Mouse (Mus musculus) liver, embryonic 13.5 days (tissue): ENCODE results near the gene Xlr3a. TPM values are rescaled to one million over a fixed set of nuclear protein-coding genes. Genes with fewer than 3 reads are reported as not detected.
A peak's percentile ranks its signal among the peaks of the same experiment; 100 is the strongest.

Experiments used
- ATAC-seq: fragments of 200-750 bp; cut with Nextera tagmentation; 2 replicates; pipeline ENCODE4 v1.8.0; 2017; ENCODE audit warnings: low read depth, mild to moderate bottlenecking, moderate number of reproducible peaks, moderate library complexity
- DNase-seq: peaks from one replicate; pipeline ENCODE4 v3.0.0; 2022
- H3K27ac ChIP-seq: fragments of 300-500 bp; sonication (generic); 2 replicates; pipeline ENCODE4 v1.5.1; 2015; ENCODE audit warnings: moderate library complexity, mild to moderate bottlenecking, inconsistent platforms
- H3K27me3 ChIP-seq: fragments of 300-500 bp; sonication (generic); 2 replicates; pipeline ENCODE4 v1.6.1; 2015; ENCODE audit warnings: mild to moderate bottlenecking, inconsistent platforms
- H3K36me3 ChIP-seq: fragments of 300-500 bp; sonication (generic); 2 replicates; pipeline ENCODE4 v1.6.1; 2015; ENCODE audit warnings: mild to moderate bottlenecking, inconsistent platforms
- H3K4me1 ChIP-seq: fragments of 300-500 bp; sonication (generic); replicated peaks from 2 replicates; pipeline ENCODE4 v1.6.1; 2015; ENCODE audit warnings: inconsistent platforms
- H3K4me2 ChIP-seq: fragments of 300-500 bp; sonication (generic); 2 replicates; pipeline ENCODE4 v1.6.1; 2015; ENCODE audit warnings: inconsistent platforms, mild to moderate bottlenecking, moderate library complexity
- H3K4me3 ChIP-seq: fragments of 300-500 bp; sonication (generic); replicated peaks from 2 replicates; pipeline ENCODE4 v1.5.1; 2015; ENCODE audit warnings: mild to moderate bottlenecking, inconsistent platforms
- H3K9ac ChIP-seq: fragments of 300-500 bp; sonication (generic); 2 replicates; pipeline ENCODE4 v1.6.1; 2015; ENCODE audit warnings: mild to moderate bottlenecking, inconsistent platforms
- H3K9me3 ChIP-seq: fragments of 300-500 bp; sonication (generic); replicated peaks from 2 replicates; pipeline ENCODE4 v1.6.1; 2016; ENCODE audit warnings: inconsistent platforms
- WGBS: fragments of 180-500 bp; shearing (Covaris S2); methylation state at CpG from one replicate; pipeline ENCODE4 v1.1.7; 2015; ENCODE audit not compliant: insufficient replicate concordance; 5-methylcytosine and 5-hydroxymethylcytosine counted together
- polyA plus RNA-seq: library from polyadenylated mRNA; unstranded; fragments of >200 nt; fragmentation: Nextera tagmentation; extraction: Ambion mirVana; gene quantifications from 2 replicates; pipeline ENCODE4 v1.2.1, GENCODE M21; 2015

The Xlr3a gene
- polyA plus RNA-seq, 1 experiment from 2014 or later = 1.3 TPM

GRCm38 (mm10) chrX:73053860-73054563 lies 42.9 kb downstream of the Xlr3a start:
- Histone ChIP-seq H3K9me3 (no peaks in the 10 kb centered on the region), H3K36me3 (no peaks in the 10 kb centered on the region), H3K4me3 (no peak overlapping the region), H3K4me2 (peak overlapping the region; percentile 30; the same call in 1 of the 2 replicates), H3K9ac (no peak overlapping the region), H3K4me1 (no peaks in the 10 kb centered on the region), H3K27me3 (no peaks in the 10 kb centered on the region), H3K27ac (no peak overlapping the region)
- peak; percentile 70 for DNase-seq
- peak; percentile 84 for ATAC-seq
- WGBS = 16% methylated on average over 14 of the region's 14 CpGs

GRCm38 (mm10) chrX:73039666-73040065 lies 57.2 kb downstream of the Xlr3a start:
- no peak for ATAC-seq
- Histone ChIP-seq H3K4me1 (no peaks in the 10 kb centered on the region), H3K4me2 (no peak overlapping the region), H3K9ac (no peak overlapping the region), H3K4me3 (no peak overlapping the region), H3K27ac (no peak overlapping the region), H3K9me3 (no peaks in the 10 kb centered on the region), H3K27me3 (no peaks in the 10 kb centered on the region), H3K36me3 (no peaks in the 10 kb centered on the region)
- no peak for DNase-seq
- WGBS = 60% methylated on average over 12 of the region's 12 CpGs

- DNase-seq (no peak), ATAC-seq (no peak)
- no peak overlapping the region for H3K9ac ChIP-seq
- H3K27ac ChIP-seq = no peak overlapping the region
- H3K27me3 ChIP-seq = no peaks in the 10 kb centered on the region
- H3K36me3 ChIP-seq = no peaks in the 10 kb centered on the region
- no peak overlapping the region for H3K4me2 ChIP-seq
- H3K9me3 ChIP-seq = no peaks in the 10 kb centered on the region
- H3K4me3 ChIP-seq = no peak overlapping the region
- WGBS = 64% methylated on average over 8 of the region's 8 CpGs
- no peaks in the 10 kb centered on the region for H3K4me1 ChIP-seq
Observed at GRCm38 (mm10) chrX:73038831-73039230, 58.1 kb downstream of the Xlr3a start.

GRCm38 (mm10) chrX:73037003-73037402 lies 59.9 kb downstream of the Xlr3a start, which contains the start of gene Pnma5:
Gene Pnma5, minus strand, starts transcription at chrX:73037103.
- Histone ChIP-seq H3K4me3 (no peak within 1 kb of the TSS), H3K27me3 (no peaks in the 10 kb centered on the region), H3K4me1 (no peaks in the 10 kb centered on the region), H3K4me2 (no peak within 1 kb of the TSS), H3K9ac (no peak within 1 kb of the TSS), H3K9me3 (no peaks in the 10 kb centered on the region), H3K36me3 (no peaks in the 10 kb centered on the region), H3K27ac (no peak within 1 kb of the TSS)
- ATAC-seq (no peak), DNase-seq (no peak)
- 52% methylated on average over 1 of the region's 1 CpGs for WGBS

Other genes starting within 250 kb of the Xlr3a start
- gene Cetn2, start 178.7 kb downstream of the Xlr3a start, polyA plus RNA-seq = 38.7 and 50.1 TPM in 2 replicates
- gene Nsdhl, start 178.5 kb downstream of the Xlr3a start, polyA plus RNA-seq = 23.0 and 25.9 TPM in 2 replicates
- gene Zfp185, start 109.8 kb downstream of the Xlr3a start, polyA plus RNA-seq = 1.3 and 1.4 TPM in 2 replicates
- gene Pnma5, start 60.0 kb downstream of the Xlr3a start, polyA plus RNA-seq = 0.08 TPM in 1 of 2 replicates, not detected in the other
- gene Pnma3, start 32.3 kb downstream of the Xlr3a start, polyA plus RNA-seq = not detected in 2 replicates
- 1.1 and 1.5 TPM in 2 replicates for gene Xlr4a, start 14.6 kb downstream of the Xlr3a start, polyA plus RNA-seq
- gene Gm14685, start 20.0 kb upstream of the Xlr3a start, polyA plus RNA-seq = not detected in 2 replicates
- not detected in 2 replicates for gene Xlr5b, start 51.7 kb upstream of the Xlr3a start, polyA plus RNA-seq
- not detected in 2 replicates for gene DXBay18, start 52.4 kb upstream of the Xlr3a start, polyA plus RNA-seq
- gene Spin2d, start 79.9 kb upstream of the Xlr3a start, polyA plus RNA-seq = not detected in 2 replicates
- gene Xlr3b, start 95.1 kb upstream of the Xlr3a start, polyA plus RNA-seq = 2.2 and 2.6 TPM in 2 replicates
- 1.6 and 2.3 TPM in 2 replicates for gene Xlr4b, start 117.2 kb upstream of the Xlr3a start, polyA plus RNA-seq
- gene F8a, start 131.2 kb upstream of the Xlr3a start, polyA plus RNA-seq = 3.3 and 3.8 TPM in 2 replicates
- 0.48 and 0.60 TPM in 2 replicates for gene Xlr4c, start 146.0 kb upstream of the Xlr3a start, polyA plus RNA-seq
- not detected in 2 replicates for gene Xlr3c, start 168.3 kb upstream of the Xlr3a start, polyA plus RNA-seq
- gene Xlr5a, start 195.9 kb upstream of the Xlr3a start, polyA plus RNA-seq = not detected in 2 replicates
- not detected in 2 replicates for gene Xlr5c, start 195.9 kb upstream of the Xlr3a start, polyA plus RNA-seq
- not detected in 2 replicates for gene Gm45015, start 239.7 kb upstream of the Xlr3a start, polyA plus RNA-seq
- 1.8 and 2.9 TPM in 2 replicates for gene Zfp275, start 245.5 kb upstream of the Xlr3a start, polyA plus RNA-seq